In the genomic region with DNA sequence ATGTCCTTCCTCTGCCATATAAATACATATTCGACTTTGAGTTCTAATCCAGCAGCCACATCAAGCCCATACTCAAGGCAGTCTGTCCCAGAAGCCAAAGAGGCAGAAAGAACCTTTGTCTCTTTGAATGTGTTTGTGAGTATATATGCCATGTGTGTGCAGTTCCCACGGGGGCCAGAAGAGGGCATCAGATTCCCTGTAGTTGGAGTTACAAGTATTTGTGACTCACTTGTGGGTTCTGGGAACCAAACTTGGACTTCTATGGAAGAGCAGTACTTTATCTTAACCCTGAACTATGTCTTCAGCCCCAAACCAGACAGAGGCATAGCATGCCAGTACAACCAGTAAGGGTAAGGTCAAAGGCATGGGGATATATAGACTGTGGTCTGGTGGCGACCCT, we compare ENCODE assay signal across 21 mouse cellular contexts.
A peak's percentile ranks its signal among the peaks of the same experiment; 100 is the strongest.
DNase-seq lines count a peak whose midpoint lies in the region; ATAC-seq and TF ChIP-seq lines count a peak whose summit lies in the region.
"Had no signal": no experiment of that assay in that cellular context is flagged by ENCODE, and none has a peak within 500 bp of the region (broad histone marks: within the 10 kb centered on the region; RNA-seq: fewer than 3 reads in every experiment).

No protein-coding gene starts in this region.

- POLR2A ChIA-PET in Patski (lab: Charles Lee): no interaction called here

- no peak overlapping the region for H3K27ac ChIP-seq in heart, embryonic 12.5 days (ENCODE audit: poor library complexity, severe bottlenecking)
- H3K27ac ChIP-seq in lung, embryonic 14.5 days (ENCODE audit: low read depth): no peak overlapping the region
- H3K27ac ChIP-seq: embryonic facial prominence, embryonic 10.5 days; forebrain, embryonic 13.5 days; heart, embryonic 13.5 days; hindbrain, embryonic 15.5 days had no signal

- CTCF ChIA-PET in Patski (lab: Charles Lee): no interaction called here

- TF ChIP-seq CTCF in lung, embryonic 14.5 days (IDR thresholded peaks at IDR 0.05; ENCODE audit: low read depth): 0 out of 2 replicates have a peak, but pooled peaks have one; percentile 2
- TF ChIP-seq CTCF in lung, adult 2 months (IDR thresholded peaks at IDR 0.05; ENCODE audit: insufficient read depth, low read length): no peak
- TF ChIP-seq CTCF in Patski (IDR thresholded peaks at IDR 0.05): peak; percentile 23

- DNase-seq in heart, adult 11 months: peak; percentile 49
- DNase-seq in lung, embryonic 14.5 days: no peak
- DNase-seq in lung, adult 2 months: no peak
- DNase-seq in Patski (ENCODE audit: low read depth, low spot score): no peak
- no peak for DNase-seq in lung, postnatal 14 days
- DNase-seq in right cerebral cortex, postnatal 36 days (ENCODE audit: low spot score in 2 of 2): no peak
- DNase-seq: adrenal gland, adult 8-10 months; B cell, adult 2 months; cerebellum, adult 11 months; cerebellum, adult 8-10 months; cerebellum, postnatal 14 days; forebrain, postnatal 0 days; gastrocnemius, postnatal 14 days; heart, postnatal 36 days had no signal

- ATAC-seq in heart, embryonic 12.5 days (ENCODE audit: insufficient number of reproducible peaks, low FRiP score): no peak
- no peak for ATAC-seq in lung, embryonic 14.5 days (ENCODE audit: insufficient read depth)
- ATAC-seq in Patski: no peak
- ATAC-seq: CD4-positive, CD25-positive, alpha-beta regulatory T cell, adult 4 months; forebrain, embryonic 13.5 days; forebrain, postnatal 0 days; intestine, embryonic 16.5 days had no signal

- H3K4me3 ChIP-seq in heart, embryonic 12.5 days: no peak overlapping the region
- H3K4me3 ChIP-seq in lung, embryonic 14.5 days (ENCODE audit: low read depth, low read length): no peak overlapping the region
- H3K4me3 ChIP-seq in lung, adult 2 months (replicated peaks; ENCODE audit: extremely low read depth, low read depth, low read length): no peak overlapping the region
- H3K4me3 ChIP-seq: embryonic facial prominence, embryonic 10.5 days; forebrain, embryonic 13.5 days; heart, embryonic 13.5 days; hindbrain, embryonic 15.5 days had no signal

- in situ Hi-C loops in Patski (cut with MboI; ENCODE audit: low pct_unique_long_range_greater_than_20kb): no loop called here

- 72% methylated on average over 3 of the region's 3 CpGs for WGBS in heart, embryonic 12.5 days
- 78% methylated on average over 3 of the region's 3 CpGs for WGBS in lung, embryonic 14.5 days
- WGBS in lung, adult 2 months: 70% methylated on average over 3 of the region's 3 CpGs

- no peak overlapping the region for H3K4me2 ChIP-seq in heart, embryonic 12.5 days
- no peak overlapping the region for H3K4me2 ChIP-seq in lung, embryonic 14.5 days
- H3K4me2 ChIP-seq: forebrain, embryonic 13.5 days; heart, embryonic 13.5 days; hindbrain, embryonic 15.5 days had no signal

- H3K36me3 ChIP-seq in heart, embryonic 12.5 days: no peaks in the 10 kb centered on the region
- no peaks in the 10 kb centered on the region for H3K36me3 ChIP-seq in lung, embryonic 14.5 days (ENCODE audit: insufficient read depth)
- H3K36me3 ChIP-seq: embryonic facial prominence, embryonic 10.5 days; heart, embryonic 13.5 days; hindbrain, embryonic 15.5 days had no signal

- H3K9me3 ChIP-seq in heart, embryonic 12.5 days (replicated peaks): peaks cover 9% of the 10 kb centered on the region
- peaks cover 4% of the 10 kb centered on the region; the same call in 1 of the 2 replicates for H3K9me3 ChIP-seq in lung, embryonic 14.5 days (ENCODE audit: low read depth, low read length)
- H3K9me3 ChIP-seq: embryonic facial prominence, embryonic 10.5 days; hindbrain, embryonic 15.5 days had no signal

- TF ChIP-seq POLR2A in lung, adult 2 months (IDR thresholded peaks at IDR 0.05; ENCODE audit: borderline replicate concordance, extremely low read depth, low read depth, low read length): no peak

- no peak overlapping the region for H3K9ac ChIP-seq in heart, embryonic 12.5 days
- H3K9ac ChIP-seq in lung, embryonic 14.5 days: no peak overlapping the region
- H3K9ac ChIP-seq: forebrain, embryonic 13.5 days; forebrain, postnatal 0 days; heart, embryonic 13.5 days; hindbrain, embryonic 15.5 days had no signal

- no peaks in the 10 kb centered on the region for H3K4me1 ChIP-seq in heart, embryonic 12.5 days (replicated peaks)
- no peaks in the 10 kb centered on the region for H3K4me1 ChIP-seq in lung, embryonic 14.5 days (ENCODE audit: insufficient read depth)
- no peaks in the 10 kb centered on the region for H3K4me1 ChIP-seq in lung, adult 2 months (ENCODE audit: control insufficient read depth, insufficient read depth, low read length)
- H3K4me1 ChIP-seq: embryonic facial prominence, embryonic 10.5 days; forebrain, embryonic 13.5 days; heart, embryonic 13.5 days; hindbrain, embryonic 15.5 days had no signal

- peaks cover 12% of the 10 kb centered on the region; the same call in 1 of the 2 replicates for H3K27me3 ChIP-seq in heart, embryonic 12.5 days (replicated peaks)
- no peaks in the 10 kb centered on the region for H3K27me3 ChIP-seq in lung, embryonic 14.5 days (ENCODE audit: insufficient read depth, low read length)
- H3K27me3 ChIP-seq in Patski: no peaks in the 10 kb centered on the region
